Mouse (Mus musculus): ENCODE data around the gene Ptpn22.

DNA sequence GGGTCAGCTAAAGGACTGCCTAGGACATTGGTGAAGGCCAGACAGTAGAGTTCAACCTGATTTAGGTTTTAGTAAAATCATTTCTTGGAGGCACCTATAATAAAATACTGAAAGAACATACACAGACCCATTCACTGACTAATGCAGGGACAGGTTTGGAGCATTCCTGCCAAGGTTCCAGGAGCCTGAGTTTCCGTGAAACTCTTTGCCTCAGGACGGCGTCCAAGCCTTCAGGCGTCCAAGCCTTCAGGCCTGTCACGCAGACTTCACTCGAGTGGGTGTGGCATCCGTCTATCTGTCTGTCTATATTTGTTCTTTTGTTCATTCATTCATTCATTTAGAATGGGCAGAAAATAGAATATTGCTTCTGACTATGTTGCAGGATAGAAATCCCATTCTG is 28.4 kb upstream of the Ptpn22 start:
- TF ChIP-seq POLR2A (IDR thresholded peaks at IDR 0.05; ENCODE audit: control insufficient read depth, low read depth, low read length), result no peak
- no peak for TF ChIP-seq CTCF (IDR thresholded peaks at IDR 0.05; ENCODE audit: control insufficient read depth, insufficient read depth, insufficient replicate concordance, low read depth, low read length)

Data from testis, adult 2 months (tissue).